In genomic region chr17:34655160-34655559, GRCm38 (mm10) we compare ENCODE assay signal across 10 mouse cellular contexts. TPM values are rescaled to one million over a fixed set of nuclear protein-coding genes. Genes with fewer than 3 reads are reported as not detected.
DNase-seq lines count a peak whose midpoint lies in the region; TF ChIP-seq lines count a peak whose summit lies in the region.
"Had no signal": no experiment of that assay in that cellular context is flagged by ENCODE, and none has a peak within 500 bp of the region (broad histone marks: within the 10 kb centered on the region; RNA-seq: fewer than 3 reads in every experiment).

No protein-coding gene starts in this region.

- peaks cover 55% of the 10 kb centered on the region for H3K36me3 ChIP-seq in embryonic facial prominence, embryonic 10.5 days (replicated peaks)

- 81% methylated on average over 7 of the region's 7 CpGs for WGBS in embryonic facial prominence, embryonic 10.5 days

- H3K4me1 ChIP-seq in embryonic facial prominence, embryonic 10.5 days, result peaks cover 32% of the 10 kb centered on the region
- H3K4me1 ChIP-seq: embryonic facial prominence, embryonic 12.5 days had no signal

- no peak overlapping the region for H3K4me3 ChIP-seq in layer of hippocampus, adult 2 months
- 0 out of 2 replicates have a peak overlapping the region, but pooled peaks have one; percentile 6 for H3K4me3 ChIP-seq in embryonic facial prominence, embryonic 10.5 days
- H3K4me3 ChIP-seq: embryonic facial prominence, embryonic 12.5 days had no signal

- no peak for TF ChIP-seq CTCF in layer of hippocampus, adult 2 months (conservative IDR thresholded peaks at IDR 0.05)

- H3K27ac ChIP-seq in layer of hippocampus, adult 2 months, result peak overlapping the region; percentile 83
- H3K27ac ChIP-seq in embryonic facial prominence, embryonic 10.5 days (replicated peaks), result peak overlapping the region; percentile 30; the same call in 1 of the 2 replicates
- H3K27ac ChIP-seq: embryonic facial prominence, embryonic 12.5 days had no signal

- no peak for DNase-seq in layer of hippocampus, adult 2 months (ENCODE audit: low spot score in 2 of 2)
- no peak for DNase-seq in layer of hippocampus, postnatal 25 days (ENCODE audit: extremely low spot score in 1 of 2, low spot score in 1 of 2)
- DNase-seq in embryonic facial prominence, embryonic 10.5 days (ENCODE audit: low spot score), result no peak
- peak; percentile 84 for DNase-seq in kidney, adult 11 months
- DNase-seq in lung, postnatal 14 days, result peak; percentile 72
- DNase-seq in right cerebral cortex, postnatal 10 days (ENCODE audit: low spot score in 2 of 2), result no peak
- no peak for DNase-seq in thymus, adult 18-20 months
- DNase-seq in right cerebral cortex, postnatal 14 days, result no peak

- H3K27me3 ChIP-seq in embryonic facial prominence, embryonic 10.5 days (replicated peaks; ENCODE audit: low read depth, poor library complexity, severe bottlenecking), result peaks cover 16% of the 10 kb centered on the region

- no peaks in the 10 kb centered on the region for H3K9me3 ChIP-seq in embryonic facial prominence, embryonic 10.5 days
- H3K9me3 ChIP-seq: embryonic facial prominence, embryonic 12.5 days had no signal

RNA-seq across cellular contexts. Expression of gene Atf6b, which starts 8.2 kb away (rescaled TPM):
- total RNA-seq in layer of hippocampus, adult 2 months (2021), result 10 to 100 TPM; 92.0 to 93.2 TPM
- total RNA-seq in layer of hippocampus, postnatal 25 days (2021), result 100 to 1,000 TPM in 1 of 2 experiments, 10 to 100 TPM in 1; 97.1 to 102 TPM
- polyA plus RNA-seq in embryonic facial prominence, embryonic 10.5 days (2016; fragmentation: Nextera tagmentation; extraction: Ambion mirVana), result 103 and 104 TPM in 2 replicates

RNA-seq across cellular contexts. Expression of gene Fkbpl, which starts 10.6 kb away (rescaled TPM):
- total RNA-seq in layer of hippocampus, adult 2 months (2021), result 10 to 100 TPM; 16.2 to 18.8 TPM
- total RNA-seq in layer of hippocampus, postnatal 25 days (2021), result 10 to 100 TPM; 14.1 to 14.9 TPM
- polyA plus RNA-seq in embryonic facial prominence, embryonic 10.5 days (2016; fragmentation: Nextera tagmentation; extraction: Ambion mirVana), result 16.6 and 17.3 TPM in 2 replicates

RNA-seq across cellular contexts. Expression of gene Tnxb, which starts 15.2 kb away (rescaled TPM):
- 10 to 100 TPM; 10.9 to 11.0 TPM for total RNA-seq in layer of hippocampus, adult 2 months (2021)
- 1 to 10 TPM; 7.1 to 9.0 TPM for total RNA-seq in layer of hippocampus, postnatal 25 days (2021)
- 0.03 TPM in 1 of 2 replicates, not detected in the other for polyA plus RNA-seq in embryonic facial prominence, embryonic 10.5 days (2016; fragmentation: Nextera tagmentation; extraction: Ambion mirVana)

RNA-seq across cellular contexts. Expression of gene Prrt1, which starts 25.8 kb away (rescaled TPM):
- total RNA-seq in layer of hippocampus, adult 2 months (2021), result 100 to 1,000 TPM; 276 to 305 TPM
- 100 to 1,000 TPM; 259 to 330 TPM for total RNA-seq in layer of hippocampus, postnatal 25 days (2021)
- polyA plus RNA-seq in embryonic facial prominence, embryonic 10.5 days (2016; fragmentation: Nextera tagmentation; extraction: Ambion mirVana), result 0.12 and 0.18 TPM in 2 replicates
- total RNA-seq: liver, adult 2 months had no signal

RNA-seq across cellular contexts. Expression of gene Ppt2, which starts 26.9 kb away (rescaled TPM):
- 10 to 100 TPM; 46.8 to 55.8 TPM for total RNA-seq in layer of hippocampus, adult 2 months (2021)
- 10 to 100 TPM; 42.4 to 48.4 TPM for total RNA-seq in layer of hippocampus, postnatal 25 days (2021)
- 18.6 and 19.5 TPM in 2 replicates for polyA plus RNA-seq in embryonic facial prominence, embryonic 10.5 days (2016; fragmentation: Nextera tagmentation; extraction: Ambion mirVana)

Comparison
In these comparisons a context has a peak if more than half of its experiments do, and no peak if none do; other contexts are left out.
1. DNase-seq: peak in kidney, adult 11 months (single experiment) and lung, postnatal 14 days (single experiment); none in layer of hippocampus, adult 2 months (0 of 2), layer of hippocampus, postnatal 25 days (0 of 2), embryonic facial prominence, embryonic 10.5 days (single experiment), right cerebral cortex, postnatal 10 days (0 of 2), thymus, adult 18-20 months (0 of 2) and right cerebral cortex, postnatal 14 days (single experiment).